Mouse (Mus musculus): ENCODE results near the gene Cactin.

- no peak for TF ChIP-seq POLR2A (IDR thresholded peaks at IDR 0.05; ENCODE audit: borderline replicate concordance, extremely low read depth, insufficient read depth, insufficient read length, poor library complexity, severe bottlenecking)
- no peak for TF ChIP-seq CTCF (IDR thresholded peaks at IDR 0.05; ENCODE audit: borderline replicate concordance, extremely low read depth, insufficient read depth, insufficient read length)
These were observed 43.8 kb downstream of the Cactin start for GRCm38 (mm10) chr10:81364666-81365065.
